Mouse (Mus musculus) right cerebral cortex, adult 18-20 months (tissue): ENCODE measurements around the gene Slc2a13.

Source experiments
- DNase-seq: peaks from one replicate; pipeline ENCODE4 v3.0.0; 2022; ENCODE audit warnings: mixed read lengths

The Slc2a13 gene

DNA sequence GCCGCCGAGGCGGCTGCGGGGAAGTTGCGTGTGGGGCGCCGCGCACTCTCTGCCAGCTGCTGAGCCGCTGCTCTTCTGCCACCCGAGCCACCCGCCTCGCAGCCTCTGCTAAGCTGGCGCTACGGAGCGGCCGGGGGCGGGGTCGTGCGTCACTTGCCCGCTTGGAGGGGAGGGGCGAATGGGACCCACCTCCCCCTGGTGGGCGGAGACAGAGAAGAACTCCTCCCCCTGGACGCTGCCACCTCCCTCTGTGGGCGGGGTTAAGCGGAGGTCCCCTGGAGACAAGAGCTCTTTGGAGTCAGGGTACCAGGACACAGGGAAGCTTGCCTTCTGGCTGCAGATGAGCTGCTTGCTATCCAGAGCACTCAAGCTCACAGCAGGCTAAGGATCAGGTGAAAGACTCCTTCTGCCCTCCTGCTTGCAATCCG, at the start of gene Slc2a13:
Gene Slc2a13, minus strand, starts transcription at position 151 of the 428 bp plus-strand sequence.
- peak; percentile 94 for DNase-seq

DNA sequence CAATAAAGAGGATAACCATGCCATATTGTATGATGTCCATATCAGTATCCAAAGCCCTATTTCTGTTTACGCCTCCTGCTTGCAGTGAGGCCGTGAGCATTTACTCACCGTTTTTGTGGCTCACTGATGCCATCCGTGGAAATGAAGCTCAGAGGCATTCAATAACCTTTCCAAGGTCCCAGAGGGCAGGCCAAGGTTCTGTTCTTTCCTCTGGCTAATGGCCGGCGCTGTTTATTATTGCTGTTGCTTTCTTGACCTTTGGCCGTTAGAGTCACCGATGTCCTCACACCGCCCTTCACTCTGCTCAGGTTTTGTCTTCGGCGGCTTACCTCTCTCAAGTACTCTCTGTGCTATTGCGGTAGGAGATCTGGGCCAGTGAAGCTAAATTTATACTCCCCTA, 43.0 kb upstream of the Slc2a13 start:
- no peak for DNase-seq

DNA sequence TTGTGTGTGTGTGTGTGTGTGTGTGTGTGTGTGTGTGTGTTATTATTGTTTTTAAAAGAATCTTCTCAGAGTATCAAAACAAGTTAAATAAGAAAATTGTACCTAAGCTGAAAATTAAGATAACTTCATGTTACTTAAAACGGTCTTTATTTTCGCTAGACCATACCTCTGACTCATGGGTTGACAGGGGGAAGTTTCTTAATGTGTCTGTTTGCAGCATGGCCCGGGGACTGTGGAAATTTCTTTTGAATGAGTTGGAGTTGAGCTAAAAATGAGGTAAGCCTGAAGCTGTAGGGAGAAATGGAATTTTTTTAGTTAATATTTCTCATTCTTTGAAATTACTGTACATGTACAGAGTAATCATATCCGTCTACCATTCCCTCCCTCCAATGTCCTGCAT, 42.5 kb upstream of the Slc2a13 start:
- no peak for DNase-seq

DNA sequence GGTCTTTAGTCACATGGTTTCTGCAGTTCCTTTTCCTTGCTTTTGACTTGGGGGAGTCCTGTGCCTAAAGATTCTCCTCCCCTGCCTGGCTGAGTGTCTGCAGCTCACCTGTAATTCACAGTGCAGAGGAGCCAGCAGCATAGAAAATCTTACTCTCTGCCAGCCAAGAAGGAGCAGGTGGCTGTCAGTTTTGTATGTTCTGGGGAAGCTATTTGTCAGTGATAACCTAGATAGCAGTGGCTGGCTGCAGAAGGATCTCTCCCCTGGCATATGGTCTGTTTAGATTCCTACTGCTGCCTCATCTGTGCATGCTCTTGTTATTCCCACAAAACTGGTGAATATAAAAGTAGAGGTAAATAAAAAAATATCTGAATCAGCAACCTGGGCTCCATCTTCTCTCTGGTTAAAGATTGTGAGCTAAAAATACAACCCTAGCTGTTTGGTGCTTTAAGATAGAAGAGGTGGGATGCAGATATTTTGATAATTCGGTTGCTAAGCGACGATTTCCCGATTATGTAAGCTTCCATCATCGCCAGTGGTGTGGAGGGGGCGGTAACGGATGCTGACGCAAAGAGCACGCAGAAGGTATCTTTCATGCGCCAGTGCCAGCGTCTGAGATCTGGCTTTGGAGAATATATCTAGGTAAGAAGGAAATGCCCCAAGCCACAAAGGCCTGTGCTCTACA, 41.1 kb upstream of the Slc2a13 start:
- DNase-seq = peak; percentile 91

DNA sequence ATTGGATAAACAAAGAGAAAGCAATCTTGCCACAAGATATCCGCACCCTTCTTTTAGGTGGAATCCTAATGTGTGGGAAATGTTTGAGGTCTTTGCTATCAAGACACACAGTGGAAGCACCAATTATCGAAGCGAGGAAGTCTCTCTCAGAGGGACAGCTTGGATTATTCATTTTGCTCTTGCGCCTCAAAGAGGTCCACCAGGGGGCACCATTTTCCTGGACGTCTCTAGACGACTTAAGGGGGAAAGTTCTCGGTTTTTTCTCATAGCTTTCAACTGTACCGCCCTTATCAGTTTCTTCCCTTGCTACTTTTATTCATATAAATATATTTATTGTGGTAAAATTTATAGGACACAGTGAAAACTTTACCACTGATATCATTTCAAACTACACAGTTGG, 36.7 kb upstream of the Slc2a13 start:
- DNase-seq = peak; percentile 65

DNA sequence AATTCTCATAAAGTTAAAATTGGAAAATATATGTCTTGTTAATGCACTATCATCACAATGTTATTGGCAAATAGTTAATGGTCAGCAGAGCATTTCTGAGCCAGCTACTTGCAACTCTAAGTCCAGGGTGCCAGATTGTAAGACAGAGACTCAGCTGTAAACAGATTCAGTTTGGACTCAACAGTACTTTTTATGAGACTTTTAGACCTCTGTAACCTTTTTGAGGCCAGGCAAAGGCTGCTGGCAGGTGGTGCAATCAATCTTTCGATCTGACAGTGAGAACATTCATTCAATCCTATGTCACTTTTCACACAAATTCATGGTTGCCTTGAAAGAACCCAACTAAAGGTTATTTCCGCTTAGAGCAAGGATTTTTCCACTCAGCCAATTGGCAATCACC, 35.8 kb upstream of the Slc2a13 start:
- no peak for DNase-seq

DNA sequence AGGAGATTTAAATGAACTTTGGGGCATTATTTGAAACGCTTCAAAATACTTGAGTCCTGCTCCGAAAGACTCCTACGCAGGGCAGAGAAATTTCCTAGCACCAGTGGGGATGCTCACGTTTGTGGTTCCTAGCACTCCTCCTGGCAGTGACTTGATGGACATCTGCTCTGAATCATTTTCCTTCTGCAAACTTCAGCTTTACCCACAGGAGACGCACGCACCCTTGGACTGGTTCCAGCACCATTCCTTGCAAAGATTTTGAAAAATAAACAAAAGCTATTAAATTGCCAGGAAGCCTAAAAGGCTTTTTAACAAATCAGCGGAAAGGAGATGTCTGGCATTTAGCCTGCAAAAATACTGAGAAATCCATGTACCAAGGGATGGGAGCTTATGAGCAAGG, 28.1 kb upstream of the Slc2a13 start:
- peak; percentile 49 for DNase-seq

DNA sequence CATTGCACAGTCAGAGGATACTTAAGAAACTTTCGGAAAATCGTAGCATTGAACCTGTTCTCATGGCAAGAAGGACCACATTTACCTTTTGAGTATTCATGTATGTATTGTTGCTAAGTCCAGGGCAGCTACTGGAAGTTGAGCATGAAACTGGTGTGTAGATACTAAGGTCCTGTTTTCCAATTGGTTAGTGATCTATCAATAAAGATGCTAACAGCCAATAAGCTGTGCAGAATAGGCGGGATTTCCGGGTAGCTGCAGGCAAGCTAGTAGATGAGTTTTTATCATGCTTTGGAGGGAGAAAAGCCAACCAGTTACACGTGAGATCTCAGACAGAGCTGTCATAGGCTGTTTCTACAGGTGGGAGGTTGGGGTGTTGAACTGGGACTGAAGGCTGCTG, 24.2 kb upstream of the Slc2a13 start:
- DNase-seq = no peak

DNA sequence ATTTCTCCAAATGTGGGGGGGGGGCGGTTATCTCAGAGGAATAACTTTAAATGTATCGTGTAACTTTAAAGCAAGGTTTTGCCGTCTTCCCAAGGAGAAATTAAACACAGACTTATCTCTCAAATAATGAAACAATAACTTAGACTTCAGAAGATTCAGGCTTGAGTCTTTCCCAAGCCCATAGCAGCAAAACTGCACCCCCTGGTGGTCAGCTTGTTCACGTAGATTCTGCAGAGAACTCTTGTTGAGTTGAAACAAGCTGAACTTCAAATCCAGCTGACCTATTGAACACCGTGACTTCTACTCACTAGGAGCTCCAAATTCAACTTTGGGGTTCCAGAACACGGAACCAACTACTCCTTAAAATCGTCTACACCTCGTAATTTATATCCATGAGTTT, 1.4 kb upstream of the Slc2a13 start:
- DNase-seq = peak; percentile 81

DNA sequence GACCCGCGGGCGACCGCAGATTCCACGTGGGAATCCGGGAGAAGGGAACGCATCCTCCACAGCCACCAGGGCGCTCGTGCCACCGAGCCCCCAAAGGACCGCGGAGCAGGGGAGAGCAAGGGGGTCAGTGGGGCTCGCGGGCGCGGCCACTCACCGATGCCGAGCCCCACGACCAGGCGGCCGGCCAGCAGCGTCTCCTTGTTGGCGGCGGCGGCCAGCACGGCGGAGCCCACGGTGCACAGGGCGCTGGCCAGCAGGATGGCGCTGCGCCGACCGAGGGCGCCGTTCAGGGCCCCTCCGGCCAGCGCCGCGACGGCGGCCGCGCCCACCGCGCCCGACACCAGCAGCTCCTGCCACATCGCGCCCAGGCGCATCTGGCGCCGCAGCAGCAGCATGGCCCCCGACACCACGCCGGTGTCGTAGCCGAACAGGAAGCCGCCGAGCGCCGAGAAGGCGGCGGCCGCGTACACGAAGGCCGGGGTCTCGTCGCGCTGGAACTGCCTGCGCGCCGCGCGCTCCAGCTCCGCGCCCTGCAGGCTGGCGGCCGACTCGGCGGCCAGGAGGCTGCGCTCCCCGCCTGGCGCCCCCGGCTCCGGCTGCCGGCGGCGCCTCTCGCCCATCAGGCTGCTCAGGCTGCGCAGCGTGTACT, 516 bp downstream of the Slc2a13 start:
- DNase-seq = no peak

DNA sequence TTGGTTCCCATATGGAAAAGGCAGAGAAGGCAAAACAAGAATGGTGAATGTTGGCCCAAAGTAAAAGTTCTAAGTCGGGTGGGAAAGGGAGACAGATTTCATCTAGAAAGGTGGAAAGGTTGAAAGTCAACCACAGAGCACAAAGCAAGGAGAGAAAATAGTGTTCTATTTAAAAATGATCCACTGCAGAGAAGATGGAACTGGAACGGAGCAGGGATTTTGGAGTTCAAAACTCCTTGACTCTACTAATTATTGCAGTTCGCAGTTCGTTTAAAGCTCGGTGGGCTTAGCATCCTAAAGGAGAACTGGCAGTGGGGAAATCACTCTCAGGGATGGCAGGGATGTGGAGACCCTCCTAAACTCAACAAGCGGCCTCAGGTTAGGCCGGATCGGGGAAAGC, 1.1 kb downstream of the Slc2a13 start:
- DNase-seq = no peak

DNA sequence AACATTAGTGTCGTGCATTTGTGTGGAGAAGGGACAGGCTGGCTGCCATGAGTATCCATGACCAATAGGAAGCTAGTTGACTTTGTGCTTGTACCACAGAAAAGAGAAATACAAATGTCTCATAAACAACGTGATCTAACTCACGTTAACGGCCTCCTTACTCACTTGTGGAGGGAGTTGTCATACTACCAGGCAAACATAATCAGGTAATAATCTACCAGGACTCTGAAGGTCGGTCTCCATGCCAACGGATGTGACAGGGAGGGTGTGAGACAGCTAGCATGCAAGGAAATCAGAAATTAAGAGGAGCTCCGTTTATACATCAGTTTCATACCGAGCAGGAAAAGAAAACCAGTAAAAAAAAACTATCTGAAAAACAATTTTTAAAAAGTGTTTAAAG, 6.3 kb downstream of the Slc2a13 start:
- DNase-seq = no peak

DNA sequence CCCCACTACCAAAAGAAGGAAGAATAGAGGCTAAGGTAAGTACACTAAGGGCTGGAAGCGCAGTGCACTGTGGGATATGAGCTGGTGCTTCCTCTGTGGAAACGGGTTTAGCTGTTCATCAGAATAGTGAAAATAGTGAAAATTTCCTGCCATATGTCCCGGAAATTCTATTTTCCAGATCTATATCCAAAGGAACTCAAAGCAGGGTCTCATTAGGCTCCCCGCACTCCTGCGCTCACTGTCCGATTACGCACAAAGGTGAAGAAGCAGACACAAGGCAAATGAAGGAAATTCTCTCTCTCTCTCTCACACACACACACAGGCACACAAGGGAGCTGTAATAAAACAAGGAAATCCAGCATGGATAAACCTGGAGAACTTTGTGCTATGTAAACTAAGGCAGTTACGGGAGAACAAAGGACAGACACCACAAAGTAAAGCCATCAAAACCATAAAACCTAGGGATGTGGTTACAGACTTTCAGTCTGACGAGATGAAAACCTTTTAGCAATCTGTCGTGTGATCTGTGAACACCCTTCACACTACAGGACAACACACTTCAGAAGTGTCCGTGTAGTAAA, 7.9 kb downstream of the Slc2a13 start:
- DNase-seq = no peak

DNA sequence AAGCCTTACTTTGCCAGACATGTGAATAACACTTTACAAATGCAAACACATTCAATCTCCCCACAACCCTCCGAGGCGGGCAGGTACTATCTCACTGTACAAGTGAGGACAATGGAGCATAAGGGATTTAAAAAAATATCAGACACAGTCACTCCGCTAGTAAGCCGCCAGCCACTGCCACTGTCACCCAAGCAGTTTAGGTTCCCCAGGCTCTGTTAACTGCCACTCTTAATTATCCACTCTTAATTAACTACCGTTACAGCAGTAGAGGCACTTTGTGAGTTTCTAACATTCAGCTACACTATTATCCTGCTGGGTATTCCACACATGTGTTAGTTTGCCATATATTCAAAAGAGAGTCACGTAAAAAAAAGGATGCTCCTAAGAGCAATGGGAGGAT, 11.3 kb downstream of the Slc2a13 start:
- DNase-seq = no peak

DNA sequence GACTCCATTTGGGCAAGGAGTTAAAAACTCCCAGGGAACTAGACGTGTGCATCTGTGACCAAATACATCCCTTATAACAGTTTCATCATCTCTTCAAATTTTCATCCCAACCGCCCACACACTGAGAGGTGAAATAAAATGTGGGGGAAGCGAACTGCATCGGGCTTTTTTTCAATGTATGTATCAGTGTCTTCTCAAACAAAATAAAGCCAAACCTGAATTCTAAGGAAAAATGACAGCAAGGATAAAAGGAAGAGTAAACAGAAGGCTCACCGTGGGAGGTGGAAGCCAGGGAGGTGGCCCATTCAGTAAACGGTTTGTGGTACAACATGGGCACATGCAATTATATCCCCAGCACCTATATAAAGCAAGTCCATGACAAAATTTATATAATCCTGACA, 17.7 kb downstream of the Slc2a13 start:
- DNase-seq = peak; percentile 64

DNA sequence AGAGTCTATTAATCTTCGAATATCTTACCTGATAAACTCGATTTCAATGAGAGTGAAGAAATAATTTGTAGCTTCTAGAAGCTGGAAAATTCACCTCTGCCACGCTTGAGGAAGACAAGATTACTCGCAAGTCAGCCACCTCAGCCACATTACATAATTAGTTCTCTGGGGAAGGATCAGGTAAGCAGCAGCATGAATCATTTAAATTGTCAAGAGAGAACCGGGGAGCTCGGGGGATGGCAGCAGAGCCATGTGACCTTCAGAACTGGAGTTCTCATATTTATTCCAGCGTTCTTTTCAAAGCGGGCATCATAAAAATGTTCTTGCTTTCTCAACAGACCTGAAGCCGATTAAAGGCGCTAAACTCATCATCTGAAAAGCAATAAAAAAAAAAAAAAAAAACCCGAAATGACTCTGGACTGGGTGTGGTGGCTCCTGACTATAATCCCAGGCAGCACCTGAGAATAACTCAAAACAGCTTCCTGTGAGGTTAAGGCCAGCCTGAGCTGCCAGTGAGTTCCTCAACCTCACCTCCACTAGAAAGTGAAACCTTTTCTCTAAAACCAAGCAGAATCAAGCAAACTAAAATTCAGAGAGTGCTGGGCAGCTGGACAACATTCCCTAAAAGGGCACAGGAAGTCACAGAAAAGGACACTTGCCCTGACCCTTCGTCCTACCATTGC, 24.3 kb downstream of the Slc2a13 start:
- DNase-seq = peak; percentile 33

DNA sequence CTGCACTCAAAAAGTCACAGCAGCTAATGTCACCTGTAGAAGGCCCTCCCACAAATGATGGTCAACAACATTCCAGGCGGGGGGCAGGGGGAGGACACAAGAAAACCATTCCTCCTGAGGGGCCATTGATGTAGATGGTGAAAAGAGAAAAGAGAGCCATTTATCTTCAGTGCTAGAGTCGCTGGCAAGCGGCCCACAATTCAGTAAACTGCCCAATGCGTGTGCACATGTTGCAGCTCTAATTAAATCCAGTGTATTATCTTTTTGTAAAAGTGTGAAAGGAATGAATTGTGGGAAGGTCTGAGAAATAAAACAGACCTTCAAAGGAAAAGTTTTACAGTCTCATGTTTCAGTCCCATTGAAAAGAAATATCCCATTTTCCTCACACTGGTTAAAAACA, 28.5 kb downstream of the Slc2a13 start:
- DNase-seq = no peak

DNA sequence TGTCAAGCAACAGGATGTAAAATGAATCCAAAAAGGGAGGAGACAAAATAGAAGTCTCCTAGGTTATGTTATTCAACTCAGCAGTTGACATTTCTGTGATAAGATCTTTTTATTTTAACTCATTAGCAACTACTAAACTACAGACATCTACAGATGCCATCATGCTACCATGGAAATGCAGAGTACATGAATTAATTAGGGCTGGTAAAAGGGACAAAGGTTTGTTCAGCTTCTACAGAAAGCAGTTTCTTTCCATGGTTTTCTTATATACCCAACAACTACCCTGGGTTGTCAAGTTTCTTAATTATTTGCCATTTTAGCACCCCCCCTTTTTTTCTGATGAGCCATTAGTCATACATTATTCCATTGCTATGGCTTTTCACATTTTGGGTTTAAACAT, 34.6 kb downstream of the Slc2a13 start:
- DNase-seq = no peak

DNA sequence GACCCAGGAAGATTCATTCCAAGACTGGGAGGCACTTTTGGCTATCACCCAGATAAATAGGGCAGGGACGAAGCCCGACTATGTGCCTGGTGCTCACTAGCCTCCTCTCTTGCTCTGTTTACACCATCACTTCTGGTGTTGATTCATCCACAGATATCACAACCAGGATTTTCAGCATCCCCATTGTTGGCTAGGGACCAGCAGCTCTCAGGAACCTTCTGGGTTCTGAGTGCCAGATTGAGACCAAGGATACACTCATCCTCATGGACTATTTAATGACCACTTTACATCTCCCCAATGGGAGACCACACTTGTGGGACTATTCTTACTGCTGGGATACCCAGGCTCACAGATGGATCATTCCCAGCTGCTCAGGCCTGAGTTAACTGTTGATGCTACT, 46.2 kb downstream of the Slc2a13 start:
- no peak for DNase-seq

DNA sequence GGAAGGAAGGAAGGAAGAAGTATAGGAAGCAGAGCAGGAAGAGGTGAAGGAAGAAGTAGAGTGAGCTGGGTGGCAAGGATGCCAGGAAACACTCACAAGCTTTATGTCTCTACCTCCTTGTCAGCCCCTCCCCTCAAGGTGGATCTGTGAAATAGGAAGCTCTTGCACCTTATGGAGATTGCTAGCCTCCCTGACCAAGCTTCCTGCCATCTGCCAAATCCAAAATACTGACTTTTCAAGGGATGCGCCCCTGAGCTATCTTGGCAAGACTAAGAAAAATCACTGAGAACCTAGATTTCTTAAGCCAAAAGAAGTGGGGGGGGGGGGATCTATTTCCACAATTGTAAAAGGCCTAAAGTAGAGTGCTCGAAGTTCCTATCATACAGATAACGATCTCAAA, 46.9 kb downstream of the Slc2a13 start:
- DNase-seq = no peak

DNA sequence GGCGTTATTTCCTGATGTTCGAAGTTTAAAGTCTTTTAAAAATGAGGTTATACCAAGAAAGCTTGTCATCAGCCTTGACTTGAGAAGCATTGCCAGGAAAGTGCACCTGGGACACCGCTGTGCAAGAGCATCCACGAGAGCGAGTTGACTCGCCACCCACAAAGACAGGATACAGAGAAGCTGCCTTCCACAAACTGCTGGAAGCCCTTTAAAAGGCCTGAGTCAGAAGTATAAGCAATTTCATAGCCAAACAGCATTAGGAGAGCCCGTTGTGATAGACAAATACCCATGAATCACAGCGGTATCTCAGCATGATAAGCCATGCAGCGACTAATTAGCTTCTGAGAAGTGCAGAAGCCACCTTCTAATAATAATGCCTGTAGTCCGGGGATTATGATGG, 48.6 kb downstream of the Slc2a13 start:
- DNase-seq = no peak

DNA sequence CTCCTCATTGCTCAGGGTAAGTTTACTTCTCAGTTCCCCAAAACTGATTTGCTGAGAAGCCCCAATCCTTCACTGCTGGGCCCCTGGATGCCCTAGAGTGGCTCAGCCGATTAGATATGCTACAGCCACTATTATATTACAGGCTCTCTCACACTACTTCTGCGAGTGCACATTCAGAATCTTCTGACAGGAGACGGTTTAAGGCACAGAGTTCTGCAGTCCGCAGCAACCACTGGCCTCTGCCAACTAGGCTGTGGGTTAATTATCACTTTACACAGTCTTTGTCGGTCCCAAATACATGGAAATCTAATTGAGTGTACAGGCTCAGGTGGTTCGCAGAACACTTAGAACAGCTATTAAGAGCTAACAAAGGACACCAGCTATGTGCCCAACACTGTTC, 69.8 kb downstream of the Slc2a13 start:
- DNase-seq = no peak

DNA sequence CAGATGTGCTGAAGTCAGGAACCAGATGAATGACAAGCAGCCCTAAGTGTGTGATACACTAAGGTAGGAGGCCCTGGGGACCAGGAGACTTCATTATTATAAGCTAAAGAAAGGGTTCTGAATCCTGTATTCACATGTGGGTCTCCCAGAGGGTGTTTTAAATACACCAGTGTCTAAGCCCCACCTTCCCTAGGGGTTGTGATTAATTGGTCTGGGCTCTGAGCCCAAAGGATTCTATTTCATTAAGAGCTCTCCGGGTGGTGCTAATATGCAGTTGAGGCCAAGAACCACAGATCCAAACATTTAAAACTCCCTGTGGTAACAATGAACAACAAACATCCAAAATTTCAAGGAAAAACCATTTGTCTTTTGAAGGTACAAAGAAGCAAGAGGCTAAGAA, 70.4 kb downstream of the Slc2a13 start:
- peak; percentile 14 for DNase-seq

DNA sequence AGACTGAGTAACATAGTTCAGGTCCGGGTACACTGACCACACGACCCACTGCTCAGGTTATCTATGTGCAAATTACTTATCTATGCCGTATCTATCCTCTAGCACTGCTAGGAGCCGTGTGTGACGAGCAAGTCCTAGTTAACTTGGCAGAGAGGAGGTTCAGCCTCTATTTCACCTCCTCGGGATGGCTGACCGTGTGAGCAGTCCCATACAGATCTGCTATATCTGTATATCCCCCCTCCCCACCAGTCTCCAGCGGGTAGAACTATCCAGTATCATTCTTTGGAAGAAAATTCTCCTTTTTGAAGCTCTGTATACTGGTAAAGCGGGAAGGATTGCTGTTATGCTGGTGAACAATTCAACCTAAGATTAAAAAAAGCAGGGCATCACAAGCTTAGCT, 70.8 kb downstream of the Slc2a13 start:
- no peak for DNase-seq
